Mouse (Mus musculus) heart, postnatal 0 days (tissue): ENCODE measurements at regions not wholly inside any gene's neighbourhood (a gene's known extent, or its start where the extent isn't known, plus 50 kb on each side); places are given as distances from the start of the nearest gene placed in this dataset.
A peak's percentile ranks its signal among the peaks of the same experiment; 100 is the strongest.

ENCODE experiments used
- ATAC-seq: fragments of 200-750 bp; cut with Nextera tagmentation; 2 replicates; pipeline ENCODE4 v1.8.0; 2017; ENCODE audit warnings: low read depth, moderate number of reproducible peaks, moderate library complexity; ENCODE audit not compliant: insufficient read depth
- DNase-seq: peaks from one replicate; pipeline ENCODE4 v3.0.0-alpha.2; 2016; ENCODE audit warnings: low spot score
- H3K27ac ChIP-seq: fragments of 300-500 bp; sonication (generic); 2 replicates; pipeline ENCODE4 v1.5.1; 2014; ENCODE audit warnings: low read depth, mild to moderate bottlenecking
- H3K27me3 ChIP-seq: fragments of 300-500 bp; sonication (generic); 2 replicates; pipeline ENCODE4 v1.6.1; 2014; ENCODE audit warnings: low read length, mixed read lengths; ENCODE audit not compliant: control insufficient read depth, insufficient read depth
- H3K36me3 ChIP-seq: fragments of 300-500 bp; sonication (generic); replicated peaks from 2 replicates; pipeline ENCODE4 v1.6.1; 2014; ENCODE audit warnings: low read length, mixed read lengths; ENCODE audit not compliant: control insufficient read depth, insufficient read depth
- H3K4me1 ChIP-seq: fragments of 300-500 bp; sonication (generic); 2 replicates; pipeline ENCODE4 v1.6.1; 2014; ENCODE audit warnings: antibody characterized with exemption; ENCODE audit not compliant: control insufficient read depth, insufficient read depth
- H3K4me2 ChIP-seq: fragments of 300-500 bp; sonication (generic); 2 replicates; pipeline ENCODE4 v1.6.1; 2014; ENCODE audit warnings: low read depth, mild to moderate bottlenecking, low read length, moderate library complexity
- H3K4me3 ChIP-seq: fragments of 300-500 bp; sonication (generic); 2 replicates; pipeline ENCODE4 v1.5.1; 2014; ENCODE audit warnings: low read depth, low read length
- H3K9ac ChIP-seq: fragments of 300-500 bp; sonication (generic); replicated peaks from 2 replicates; pipeline ENCODE4 v1.6.1; 2014; ENCODE audit warnings: low read depth, low read length, mixed read lengths
- H3K9me3 ChIP-seq: fragments of 300-500 bp; sonication (generic); replicated peaks from 2 replicates; pipeline ENCODE4 v1.6.1; 2016; ENCODE audit warnings: low read length; ENCODE audit not compliant: control insufficient read depth
- CTCF ChIP-seq: IDR thresholded peaks from 2 replicates; pipeline ENCODE4 v1.5.1; 2016; ENCODE audit warnings: antibody characterized with exemption, control low read depth, low read depth
- EP300 ChIP-seq: IDR thresholded peaks from 2 replicates; pipeline ENCODE4 v1.6.1; 2016; ENCODE audit warnings: antibody characterized with exemption, low read depth
- WGBS: fragments of 180-500 bp; shearing (Covaris S2); extraction: QIAGEN DNeasy Blood & Tissue Kit; methylation state at CpG from one replicate; pipeline ENCODE4 v1.1.7; 2014; 5-methylcytosine and 5-hydroxymethylcytosine counted together

GRCm38 (mm10) chr12:27139683-27140334 lies 202.6 kb downstream of the Sox11 start:
- no peak for TF ChIP-seq EP300
- no peak for TF ChIP-seq CTCF
- no peak for ATAC-seq
- Histone ChIP-seq H3K27ac (no peak overlapping the region), H3K9ac (no peak overlapping the region), H3K9me3 (no peaks in the 10 kb centered on the region), H3K36me3 (no peaks in the 10 kb centered on the region), H3K4me3 (no peak overlapping the region), H3K4me1 (no peaks in the 10 kb centered on the region), H3K27me3 (no peaks in the 10 kb centered on the region), H3K4me2 (no peak overlapping the region)
- no peak for DNase-seq
- 63% methylated on average over 12 of the region's 13 CpGs for WGBS

GRCm38 (mm10) chr12:27138663-27139633 lies 203.4 kb downstream of the Sox11 start:
- no peak overlapping the region for H3K9ac ChIP-seq
- 81% methylated on average over 13 of the region's 13 CpGs for WGBS
- TF ChIP-seq CTCF (no peak), EP300 (no peak)

GRCm38 (mm10) chr12:27135997-27136559 lies 206.3 kb downstream of the Sox11 start:
- no peaks in the 10 kb centered on the region for H3K36me3 ChIP-seq
- peak; percentile 21 for DNase-seq
- no peak overlapping the region for H3K27ac ChIP-seq
- no peaks in the 10 kb centered on the region for H3K27me3 ChIP-seq
- no peaks in the 10 kb centered on the region for H3K9me3 ChIP-seq
- ATAC-seq = no peak; the same call in 1 of the 2 replicates
- no peak overlapping the region for H3K9ac ChIP-seq
- 0 out of 2 replicates have a peak overlapping the region, but pooled peaks have one; percentile 4 for H3K4me2 ChIP-seq
- H3K4me3 ChIP-seq = no peak overlapping the region
- TF ChIP-seq CTCF (no peak), EP300 (no peak)
- 52% methylated on average over 10 of the region's 10 CpGs for WGBS
- H3K4me1 ChIP-seq = no peaks in the 10 kb centered on the region

More at GRCm38 (mm10) chr12:27138663-27139633, 203.4 kb downstream of the Sox11 start:
- H3K36me3 ChIP-seq = no peaks in the 10 kb centered on the region
- no peak overlapping the region for H3K4me2 ChIP-seq
- no peaks in the 10 kb centered on the region for H3K9me3 ChIP-seq
- H3K27me3 ChIP-seq = no peaks in the 10 kb centered on the region
- no peak for DNase-seq
- H3K27ac ChIP-seq = no peak overlapping the region
- H3K4me1 ChIP-seq = no peaks in the 10 kb centered on the region
- no peak overlapping the region for H3K4me3 ChIP-seq
- no peak for ATAC-seq

GRCm38 (mm10) chr12:27130544-27130943 lies 211.8 kb downstream of the Sox11 start:
- no peak overlapping the region for H3K27ac ChIP-seq
- H3K9ac ChIP-seq = no peak overlapping the region
- TF ChIP-seq CTCF = no peak
- TF ChIP-seq EP300 = no peak
- 88% methylated on average over 1 of the region's 1 CpGs for WGBS
- no peak overlapping the region for H3K4me2 ChIP-seq
- no peaks in the 10 kb centered on the region for H3K36me3 ChIP-seq
- no peaks in the 10 kb centered on the region for H3K9me3 ChIP-seq
- no peak for ATAC-seq
- H3K4me3 ChIP-seq = no peak overlapping the region
- H3K27me3 ChIP-seq = no peaks in the 10 kb centered on the region
- no peaks in the 10 kb centered on the region for H3K4me1 ChIP-seq
- DNase-seq = no peak

GRCm38 (mm10) chr12:27127054-27127605 lies 215.2 kb downstream of the Sox11 start:
- H3K4me1 ChIP-seq = no peaks in the 10 kb centered on the region
- no peaks in the 10 kb centered on the region for H3K27me3 ChIP-seq
- no peak overlapping the region for H3K4me2 ChIP-seq
- no peak for ATAC-seq
- no peaks in the 10 kb centered on the region for H3K36me3 ChIP-seq
- H3K9me3 ChIP-seq = no peaks in the 10 kb centered on the region
- 19% methylated on average over 10 of the region's 10 CpGs for WGBS
- no peak overlapping the region for H3K4me3 ChIP-seq
- no peak for DNase-seq
- TF ChIP-seq CTCF = no peak
- no peak for TF ChIP-seq EP300
- H3K27ac ChIP-seq = no peak overlapping the region
- H3K9ac ChIP-seq = no peak overlapping the region
